Mouse (Mus musculus) lung, postnatal 0 days (tissue): ENCODE results near the gene Chd5. TPM values are rescaled to one million over a fixed set of nuclear protein-coding genes. Genes with fewer than 3 reads are reported as not detected.

Experiments used
- ATAC-seq: fragments of 200-750 bp; cut with Nextera tagmentation; 2 replicates; pipeline ENCODE4 v1.8.0; 2017; ENCODE audit warnings: moderate library complexity
- DNase-seq: peaks from one replicate; pipeline ENCODE4 v3.0.0-alpha.2; 2016; ENCODE audit warnings: low spot score
- H3K27ac ChIP-seq: fragments of 300-500 bp; sonication (generic); 2 replicates; pipeline ENCODE4 v1.5.1; 2014; ENCODE audit warnings: antibody characterized with exemption, mild to moderate bottlenecking, low read length, mixed read lengths
- H3K27me3 ChIP-seq: fragments of 300-500 bp; sonication (generic); replicated peaks from 2 replicates; pipeline ENCODE4 v1.6.1; 2014; ENCODE audit warnings: low read length, mixed read lengths; ENCODE audit not compliant: insufficient read depth
- H3K36me3 ChIP-seq: fragments of 300-500 bp; sonication (generic); 2 replicates; pipeline ENCODE4 v1.6.1; 2014; ENCODE audit warnings: low read length, mixed read lengths; ENCODE audit not compliant: insufficient read depth
- H3K4me1 ChIP-seq: fragments of 300-500 bp; sonication (generic); 2 replicates; pipeline ENCODE4 v1.6.1; 2014; ENCODE audit warnings: antibody characterized with exemption, low read depth, low read length, mixed read lengths; ENCODE audit not compliant: insufficient read depth
- H3K4me2 ChIP-seq: fragments of 300-500 bp; sonication (generic); replicated peaks from 2 replicates; pipeline ENCODE4 v1.6.1; 2014; ENCODE audit warnings: low read depth, mild to moderate bottlenecking, low read length, moderate library complexity, mixed read lengths
- H3K4me3 ChIP-seq: fragments of 300-500 bp; sonication (generic); 2 replicates; pipeline ENCODE4 v1.5.1; 2014; ENCODE audit warnings: low read depth, low read length
- H3K9ac ChIP-seq: fragments of 300-500 bp; sonication (generic); replicated peaks from 2 replicates; pipeline ENCODE4 v1.6.1; 2014; ENCODE audit warnings: low read depth, mild to moderate bottlenecking
- H3K9me3 ChIP-seq: fragments of 300-500 bp; sonication (generic); 2 replicates; pipeline ENCODE4 v1.6.1; 2016; ENCODE audit warnings: low read length, mixed read lengths
- CTCF ChIP-seq: IDR thresholded peaks from 2 replicates; pipeline ENCODE4 v1.5.1; 2016; ENCODE audit warnings: antibody characterized with exemption, mild to moderate bottlenecking
- EP300 ChIP-seq: IDR thresholded peaks from 2 replicates; pipeline ENCODE4 v1.6.1; 2016; ENCODE audit warnings: antibody characterized with exemption, mild to moderate bottlenecking, control low read depth
- WGBS: fragments of 180-500 bp; shearing (Covaris S2); extraction: QIAGEN DNeasy Blood & Tissue Kit; methylation state at CpG from one replicate; pipeline ENCODE4 v1.1.7; 2014; 5-methylcytosine and 5-hydroxymethylcytosine counted together
- polyA plus RNA-seq: library from polyadenylated mRNA; unstranded; fragments of >200 nt; fragmentation: Nextera tagmentation; extraction: Ambion mirVana; gene quantifications from 2 replicates; pipeline ENCODE4 v1.2.1, GENCODE M21; 2015

The Chd5 gene
- polyA plus RNA-seq, 1 experiment from 2014 or later = 0.07 TPM

GRCm38 (mm10) chr4:152405143-152405542, 66.7 kb downstream of the Chd5 start:
- H3K36me3 ChIP-seq = no peaks in the 10 kb centered on the region
- H3K9ac ChIP-seq = no peak overlapping the region
- H3K4me3 ChIP-seq = no peak overlapping the region
- H3K4me1 ChIP-seq = no peaks in the 10 kb centered on the region
- ATAC-seq (no peak), DNase-seq (no peak)
- H3K9me3 ChIP-seq = no peaks in the 10 kb centered on the region
- H3K27me3 ChIP-seq = no peaks in the 10 kb centered on the region
- H3K27ac ChIP-seq = no peak overlapping the region
- TF ChIP-seq CTCF = no peak
- 62% methylated on average over 6 of the region's 6 CpGs for WGBS
- H3K4me2 ChIP-seq = no peak overlapping the region

GRCm38 (mm10) chr4:152405671-152406201, 67.3 kb downstream of the Chd5 start:
- DNase-seq = no peak
- no peaks in the 10 kb centered on the region for H3K36me3 ChIP-seq
- no peaks in the 10 kb centered on the region for H3K27me3 ChIP-seq
- no peaks in the 10 kb centered on the region for H3K4me1 ChIP-seq
- no peak overlapping the region for H3K27ac ChIP-seq
- H3K4me3 ChIP-seq = no peak overlapping the region
- no peak for ATAC-seq
- H3K9me3 ChIP-seq = no peaks in the 10 kb centered on the region
- H3K4me2 ChIP-seq = no peak overlapping the region
- WGBS = 68% methylated on average over 7 of the region's 7 CpGs
- TF ChIP-seq CTCF = no peak
- TF ChIP-seq EP300 = no peak
- H3K9ac ChIP-seq = no peak overlapping the region

GRCm38 (mm10) chr4:152406531-152406930, 68.1 kb downstream of the Chd5 start:
- no peak for TF ChIP-seq EP300
- TF ChIP-seq CTCF = no peak
- Histone ChIP-seq H3K4me3 (no peak overlapping the region), H3K27me3 (no peaks in the 10 kb centered on the region), H3K4me1 (no peaks in the 10 kb centered on the region), H3K9me3 (no peaks in the 10 kb centered on the region), H3K4me2 (no peak overlapping the region), H3K36me3 (no peaks in the 10 kb centered on the region), H3K9ac (no peak overlapping the region), H3K27ac (no peak overlapping the region)
- DNase-seq (no peak), ATAC-seq (no peak)
- WGBS = 79% methylated on average over 8 of the region's 8 CpGs

- Histone ChIP-seq H3K4me2 (no peak overlapping the region), H3K4me1 (no peaks in the 10 kb centered on the region), H3K36me3 (no peaks in the 10 kb centered on the region), H3K9ac (no peak overlapping the region), H3K27ac (no peak overlapping the region), H3K9me3 (no peaks in the 10 kb centered on the region), H3K27me3 (no peaks in the 10 kb centered on the region), H3K4me3 (no peak overlapping the region)
- DNase-seq (no peak), ATAC-seq (no peak)
- TF ChIP-seq EP300 = no peak
- no peak for TF ChIP-seq CTCF
- WGBS = 66% methylated on average over 13 of the region's 13 CpGs
Observed at GRCm38 (mm10) chr4:152410961-152411360, 72.5 kb downstream of the Chd5 start.

GRCm38 (mm10) chr4:152412524-152413080, 74.2 kb downstream of the Chd5 start:
- Histone ChIP-seq H3K4me2 (no peak overlapping the region), H3K36me3 (no peaks in the 10 kb centered on the region), H3K27ac (no peak overlapping the region), H3K4me1 (no peaks in the 10 kb centered on the region), H3K27me3 (no peaks in the 10 kb centered on the region), H3K9me3 (no peaks in the 10 kb centered on the region), H3K4me3 (no peak overlapping the region), H3K9ac (no peak overlapping the region)
- ATAC-seq = no peak
- DNase-seq = no peak
- 75% methylated on average over 3 of the region's 3 CpGs for WGBS
- TF ChIP-seq CTCF (no peak), EP300 (no peak)

DNA sequence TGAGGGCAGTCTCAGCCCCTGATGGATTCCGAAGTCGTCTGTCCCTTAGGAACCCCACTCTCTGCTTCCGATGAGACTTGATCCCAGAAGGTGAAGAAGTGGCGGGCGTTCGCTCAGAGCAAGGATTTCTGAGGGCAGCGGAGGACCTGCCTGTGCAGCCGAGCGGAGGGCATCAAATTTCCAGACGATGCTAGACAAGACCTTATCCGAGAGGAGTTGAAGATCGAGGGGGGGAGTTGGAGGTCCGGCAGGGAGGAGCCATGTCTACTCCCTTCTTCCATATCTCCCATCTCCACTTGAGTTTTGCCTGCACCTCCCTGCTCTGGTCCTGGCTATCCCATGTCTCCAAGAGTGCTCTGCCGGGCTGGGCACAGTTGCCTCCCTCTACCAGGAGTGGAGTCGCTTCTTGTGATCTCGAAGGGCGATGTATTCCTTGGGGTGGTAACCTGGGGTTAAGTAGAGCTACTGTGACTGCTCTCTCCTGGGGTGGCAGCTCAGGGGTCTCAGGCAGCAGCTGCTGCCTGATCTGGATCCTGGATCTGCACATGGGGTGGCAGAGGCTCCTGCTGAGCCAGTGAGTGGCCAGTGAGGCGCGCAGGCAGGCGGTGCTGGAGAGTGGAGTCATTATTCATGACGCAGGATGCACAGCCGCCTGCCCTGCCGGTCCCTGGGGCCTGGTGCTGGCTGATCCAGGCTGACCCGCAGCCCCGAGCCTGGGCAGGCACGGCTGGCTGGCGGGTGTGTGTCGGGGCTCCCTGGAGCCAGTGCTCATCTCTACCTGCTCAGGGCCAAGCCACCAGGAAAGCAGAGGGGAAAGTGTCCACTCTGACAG, 80.0 kb downstream of the Chd5 start:
- Histone ChIP-seq H3K4me3 (no peak overlapping the region), H3K4me1 (no peaks in the 10 kb centered on the region), H3K36me3 (no peaks in the 10 kb centered on the region), H3K27ac (no peak overlapping the region), H3K27me3 (no peaks in the 10 kb centered on the region), H3K9me3 (no peaks in the 10 kb centered on the region), H3K4me2 (no peak overlapping the region), H3K9ac (no peak overlapping the region)
- ATAC-seq = no peak
- no peak for TF ChIP-seq EP300
- TF ChIP-seq CTCF = no peak
- no peak for DNase-seq
- WGBS = 42% methylated on average over 28 of the region's 28 CpGs
